Mouse (Mus musculus): ENCODE results near the gene Eqtn. TPM values are rescaled to one million over a fixed set of nuclear protein-coding genes. Genes with fewer than 3 reads are reported as not detected.

The Eqtn gene
- 0.18 TPM in 1 of 2 replicates, not detected in the other for polyA plus RNA-seq (2014; fragmentation: Nextera tagmentation; extraction: Ambion mirVana)

DNA sequence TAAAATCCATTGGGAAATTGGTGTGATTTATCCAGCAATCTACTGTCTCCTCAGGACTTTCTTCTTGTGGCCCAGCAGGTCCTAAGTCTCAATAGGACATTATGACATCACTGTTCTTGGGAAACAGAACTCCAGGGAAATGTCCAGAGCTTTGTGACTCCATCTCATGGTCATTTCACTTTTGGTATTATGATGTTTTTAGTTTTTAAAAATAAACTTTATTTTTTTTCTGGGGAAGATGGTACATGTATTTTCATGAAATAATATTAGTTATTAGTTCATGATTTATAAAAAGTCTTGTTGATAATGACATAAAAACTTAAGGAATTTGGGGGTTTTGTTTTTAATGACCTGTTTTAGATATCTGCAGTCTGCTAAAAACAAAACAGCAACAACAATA, at the start of gene Eqtn:
Gene Eqtn, minus strand, starts transcription at position 101 of the 400 bp plus-strand sequence.
- Histone ChIP-seq H3K27me3 (ENCODE audit: control insufficient read depth, insufficient read depth, low read length) (no peaks in the 10 kb centered on the region), H3K4me1 (ENCODE audit: control insufficient read depth in 2 of 2, insufficient read depth in 2 of 2, low read length in 2 of 2) (no peaks in the 10 kb centered on the region), H3K27ac (replicated peaks in 1 of 2; ENCODE audit: control insufficient read depth in 1 of 2, insufficient read depth in 1 of 2, low read depth in 2 of 2, low read length in 2 of 2) (no peak within 1 kb of the TSS), H3K9me3 (ENCODE audit: control insufficient read depth, low read length) (no peaks in the 10 kb centered on the region), H3K4me2 (ENCODE audit: low read length) (no peak within 1 kb of the TSS), H3K36me3 (ENCODE audit: control insufficient read depth, insufficient read depth, low read length) (no peaks in the 10 kb centered on the region), H3K4me3 (ENCODE audit: control insufficient read depth in 1 of 2, insufficient read depth in 1 of 2, low read depth in 1 of 2, low read length in 2 of 2) (no peak within 1 kb of the TSS), H3K9ac (ENCODE audit: low read length) (no peak within 1 kb of the TSS)
- ATAC-seq (ENCODE audit: insufficient number of reproducible peaks, insufficient read depth, low FRiP score, low read depth), result no peak

DNA sequence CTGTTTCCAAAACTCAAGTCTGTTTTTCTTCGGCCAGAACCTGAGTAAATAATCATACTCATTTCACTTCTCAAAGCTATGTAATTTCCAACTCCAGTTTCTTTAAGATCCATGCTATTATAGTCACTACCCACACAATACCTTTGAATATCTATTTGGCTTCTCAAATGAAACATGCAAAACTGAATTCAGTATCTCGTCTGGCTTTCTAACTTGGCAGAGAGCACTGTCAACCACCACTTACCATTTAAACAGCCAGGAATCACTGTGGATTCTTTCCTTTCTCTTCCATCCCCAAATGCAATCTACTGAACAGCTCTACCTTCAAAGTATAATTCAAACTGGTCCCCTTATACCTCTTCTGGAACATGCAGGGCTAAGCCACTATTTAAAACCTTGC, 44.7 kb upstream of the Eqtn start:
- ATAC-seq (ENCODE audit: insufficient number of reproducible peaks, insufficient read depth, low FRiP score, low read depth), result no peak
- WGBS, result 76% methylated on average over 2 of the region's 2 CpGs
- Histone ChIP-seq H3K27me3 (ENCODE audit: control insufficient read depth, insufficient read depth, low read length) (no peaks in the 10 kb centered on the region), H3K4me3 (ENCODE audit: control insufficient read depth in 1 of 2, insufficient read depth in 1 of 2, low read depth in 1 of 2, low read length in 2 of 2) (no peak overlapping the region), H3K36me3 (ENCODE audit: control insufficient read depth, insufficient read depth, low read length) (peaks cover 64% of the 10 kb centered on the region), H3K9ac (ENCODE audit: low read length) (no peak overlapping the region), H3K4me2 (ENCODE audit: low read length) (no peak overlapping the region), H3K4me1 (ENCODE audit: control insufficient read depth in 2 of 2, insufficient read depth in 2 of 2, low read length in 2 of 2) (peaks cover 0 to 11% of the 10 kb centered on the region in 2 experiments; a peak in 2 of 4 replicates), H3K9me3 (ENCODE audit: control insufficient read depth, low read length) (no peaks in the 10 kb centered on the region), H3K27ac (replicated peaks in 1 of 2; ENCODE audit: control insufficient read depth in 1 of 2, insufficient read depth in 1 of 2, low read depth in 2 of 2, low read length in 2 of 2) (no peak overlapping the region)

- Histone ChIP-seq H3K4me2 (ENCODE audit: low read length) (no peak overlapping the region), H3K9ac (ENCODE audit: low read length) (no peak overlapping the region), H3K9me3 (ENCODE audit: control insufficient read depth, low read length) (no peaks in the 10 kb centered on the region), H3K4me3 (ENCODE audit: control insufficient read depth in 1 of 2, insufficient read depth in 1 of 2, low read depth in 1 of 2, low read length in 2 of 2) (no peak overlapping the region), H3K4me1 (ENCODE audit: control insufficient read depth in 2 of 2, insufficient read depth in 2 of 2, low read length in 2 of 2) (no peaks in the 10 kb centered on the region), H3K27me3 (ENCODE audit: control insufficient read depth, insufficient read depth, low read length) (no peaks in the 10 kb centered on the region), H3K36me3 (ENCODE audit: control insufficient read depth, insufficient read depth, low read length) (peaks cover 83% of the 10 kb centered on the region), H3K27ac (replicated peaks in 1 of 2; ENCODE audit: control insufficient read depth in 1 of 2, insufficient read depth in 1 of 2, low read depth in 2 of 2, low read length in 2 of 2) (no peak overlapping the region)
- 72% methylated on average over 3 of the region's 3 CpGs for WGBS
- no peak for ATAC-seq (ENCODE audit: insufficient number of reproducible peaks, insufficient read depth, low FRiP score, low read depth)
These were observed 24.1 kb upstream of the Eqtn start for GRCm38 (mm10) chr4:94952773-94953172.

GRCm38 (mm10) chr4:94941221-94941855, 12.7 kb upstream of the Eqtn start:
- Histone ChIP-seq H3K27ac (replicated peaks in 1 of 2; ENCODE audit: control insufficient read depth in 1 of 2, insufficient read depth in 1 of 2, low read depth in 2 of 2, low read length in 2 of 2) (no peak overlapping the region), H3K9me3 (ENCODE audit: control insufficient read depth, low read length) (no peaks in the 10 kb centered on the region), H3K36me3 (ENCODE audit: control insufficient read depth, insufficient read depth, low read length) (peaks cover 60% of the 10 kb centered on the region), H3K27me3 (ENCODE audit: control insufficient read depth, insufficient read depth, low read length) (no peaks in the 10 kb centered on the region), H3K9ac (ENCODE audit: low read length) (no peak overlapping the region), H3K4me1 (ENCODE audit: control insufficient read depth in 2 of 2, insufficient read depth in 2 of 2, low read length in 2 of 2) (no peaks in the 10 kb centered on the region), H3K4me2 (ENCODE audit: low read length) (no peak overlapping the region), H3K4me3 (ENCODE audit: control insufficient read depth in 1 of 2, insufficient read depth in 1 of 2, low read depth in 1 of 2, low read length in 2 of 2) (no peak overlapping the region)
- no peak for ATAC-seq (ENCODE audit: insufficient number of reproducible peaks, insufficient read depth, low FRiP score, low read depth)
- WGBS, result 75% methylated on average over 11 of the region's 11 CpGs

DNA sequence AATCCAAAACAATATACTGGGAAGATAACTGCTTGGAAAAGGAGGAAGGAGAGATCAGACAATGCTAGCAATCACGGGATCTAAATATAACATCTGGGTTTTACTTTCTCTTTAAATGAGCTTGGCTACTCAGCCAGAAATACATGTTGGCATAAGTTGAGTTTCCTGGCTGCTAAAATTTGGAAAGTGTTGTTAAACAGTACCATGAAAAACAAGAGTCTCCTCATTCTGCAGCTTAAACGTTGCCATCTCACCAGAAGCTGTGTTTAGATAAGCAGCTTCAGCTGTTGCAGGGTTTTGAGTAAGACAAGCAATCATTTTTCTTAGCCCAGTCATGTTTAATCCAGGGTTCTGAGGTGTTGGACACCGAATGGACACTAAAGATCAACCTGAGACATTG, 26.9 kb downstream of the Eqtn start:
- 45% methylated on average over 3 of the region's 3 CpGs for WGBS
- Histone ChIP-seq H3K9ac (ENCODE audit: low read length) (no peak overlapping the region), H3K27ac (replicated peaks in 1 of 2; ENCODE audit: control insufficient read depth in 1 of 2, insufficient read depth in 1 of 2, low read depth in 2 of 2, low read length in 2 of 2) (no peak overlapping the region), H3K4me1 (ENCODE audit: control insufficient read depth in 2 of 2, insufficient read depth in 2 of 2, low read length in 2 of 2) (no peaks in the 10 kb centered on the region), H3K27me3 (ENCODE audit: control insufficient read depth, insufficient read depth, low read length) (no peaks in the 10 kb centered on the region), H3K4me2 (ENCODE audit: low read length) (no peak overlapping the region), H3K36me3 (ENCODE audit: control insufficient read depth, insufficient read depth, low read length) (no peaks in the 10 kb centered on the region), H3K9me3 (ENCODE audit: control insufficient read depth, low read length) (no peaks in the 10 kb centered on the region), H3K4me3 (ENCODE audit: control insufficient read depth in 1 of 2, insufficient read depth in 1 of 2, low read depth in 1 of 2, low read length in 2 of 2) (no peak overlapping the region)
- no peak for ATAC-seq (ENCODE audit: insufficient number of reproducible peaks, insufficient read depth, low FRiP score, low read depth)

GRCm38 (mm10) chr4:94900744-94901143, 27.9 kb downstream of the Eqtn start:
- H3K4me3 ChIP-seq (ENCODE audit: control insufficient read depth in 1 of 2, insufficient read depth in 1 of 2, low read depth in 1 of 2, low read length in 2 of 2), result no peak overlapping the region
- no peaks in the 10 kb centered on the region for H3K9me3 ChIP-seq (ENCODE audit: control insufficient read depth, low read length)
- no peak overlapping the region for H3K27ac ChIP-seq (replicated peaks in 1 of 2; ENCODE audit: control insufficient read depth in 1 of 2, insufficient read depth in 1 of 2, low read depth in 2 of 2, low read length in 2 of 2)
- WGBS, result 7% methylated on average over 2 of the region's 2 CpGs
- H3K27me3 ChIP-seq (ENCODE audit: control insufficient read depth, insufficient read depth, low read length), result no peaks in the 10 kb centered on the region
- H3K9ac ChIP-seq (ENCODE audit: low read length), result no peak overlapping the region
- H3K36me3 ChIP-seq (ENCODE audit: control insufficient read depth, insufficient read depth, low read length), result no peaks in the 10 kb centered on the region
- ATAC-seq (ENCODE audit: insufficient number of reproducible peaks, insufficient read depth, low FRiP score, low read depth), result no peak
- no peaks in the 10 kb centered on the region for H3K4me1 ChIP-seq (ENCODE audit: control insufficient read depth in 2 of 2, insufficient read depth in 2 of 2, low read length in 2 of 2)
- no peak overlapping the region for H3K4me2 ChIP-seq (ENCODE audit: low read length)

Other genes starting within 250 kb of the Eqtn start
- gene Tek, start 189.6 kb downstream of the Eqtn start, polyA plus RNA-seq (2014; fragmentation: Nextera tagmentation; extraction: Ambion mirVana), result 56.8 and 57.7 TPM in 2 replicates
- gene Mysm1, start 50.3 kb upstream of the Eqtn start, polyA plus RNA-seq (2014; fragmentation: Nextera tagmentation; extraction: Ambion mirVana), result 19.5 and 21.5 TPM in 2 replicates
- gene Jun, start 123.4 kb upstream of the Eqtn start, polyA plus RNA-seq (2014; fragmentation: Nextera tagmentation; extraction: Ambion mirVana), result 35.6 and 39.3 TPM in 2 replicates

All from heart, embryonic 14.5 days (tissue).